ENCODE assay signal across 8 mouse cellular contexts in the genomic region with DNA sequence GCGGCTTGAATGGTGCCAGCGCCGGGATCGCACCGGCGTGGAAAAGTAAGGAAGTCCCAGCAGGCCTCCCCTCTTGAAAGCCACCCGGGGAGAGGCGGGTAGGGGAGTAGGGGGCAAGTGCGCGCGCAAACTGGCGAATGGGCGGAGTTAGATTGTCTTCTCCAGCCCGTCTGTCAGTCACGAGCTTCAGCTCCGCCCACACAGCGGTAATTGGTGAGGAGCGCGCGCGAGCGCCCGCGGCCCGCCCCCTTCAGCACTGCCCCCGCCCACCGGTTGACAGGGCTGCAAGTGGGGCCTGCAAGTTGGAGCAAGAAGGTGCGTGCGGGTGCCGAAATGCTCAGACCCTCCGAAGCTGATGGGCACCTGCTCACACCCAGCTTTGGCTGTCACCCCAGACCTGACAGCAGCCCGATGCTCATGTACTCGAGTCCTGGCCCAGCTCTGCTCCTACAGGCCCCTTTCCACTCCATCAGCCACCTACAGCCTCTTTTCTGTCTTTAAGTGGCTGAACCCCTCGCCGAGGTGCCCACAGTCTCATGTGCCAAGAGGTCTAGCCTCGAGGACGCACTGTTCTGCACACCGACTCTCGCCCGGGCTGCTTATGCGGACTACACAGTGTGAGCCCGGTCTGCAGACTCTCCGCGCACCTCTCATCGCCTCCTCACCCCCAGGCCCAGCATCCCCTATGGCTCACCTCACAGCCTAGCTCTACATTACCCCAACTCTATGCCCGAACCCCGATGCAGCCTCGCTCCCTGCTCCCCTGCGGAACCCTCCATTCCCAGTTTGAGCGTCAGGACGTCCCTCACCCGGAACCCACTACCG. TPM values are rescaled to one million over a fixed set of nuclear protein-coding genes. Genes with fewer than 3 reads are reported as not detected.
DNase-seq lines count a peak whose midpoint lies in the region; ATAC-seq and TF ChIP-seq lines count a peak whose summit lies in the region.

No protein-coding gene starts in this region.

- H3K79me2 ChIP-seq in heart, adult 2 months (replicated peaks; ENCODE audit: control insufficient read depth, insufficient read depth, low read length): no peaks in the 10 kb centered on the region

- TF ChIP-seq EP300 in heart, adult 2 months (IDR thresholded peaks at IDR 0.05; ENCODE audit: insufficient read depth, low read depth, low read length): no peak

- peak overlapping the region; percentile 96 for H3K4me2 ChIP-seq in embryonic facial prominence, embryonic 13.5 days
- peak overlapping the region; percentile 95 for H3K4me2 ChIP-seq in limb, embryonic 12.5 days
- peak overlapping the region; percentile 98 for H3K4me2 ChIP-seq in midbrain, embryonic 14.5 days (ENCODE audit: low read length)

- H3K4me3 ChIP-seq in embryonic facial prominence, embryonic 13.5 days: peak overlapping the region; percentile 92
- peak overlapping the region; percentile 90 for H3K4me3 ChIP-seq in heart, adult 2 months
- peak overlapping the region; percentile 73 for H3K4me3 ChIP-seq in kidney, adult 2 months (ENCODE audit: insufficient read depth, low read depth, low read length)
- H3K4me3 ChIP-seq in limb, embryonic 12.5 days (replicated peaks): peak overlapping the region; percentile 84
- peak overlapping the region; percentile 70 for H3K4me3 ChIP-seq in midbrain, embryonic 14.5 days (replicated peaks; ENCODE audit: low read depth, low read length)

- ATAC-seq in embryonic facial prominence, embryonic 13.5 days (ENCODE audit: insufficient number of reproducible peaks, insufficient read depth, low FRiP score, low TSS enrichment, low read depth): peak; percentile 83
- ATAC-seq in limb, embryonic 12.5 days (ENCODE audit: insufficient number of reproducible peaks, insufficient read depth, low FRiP score, low TSS enrichment, low read depth): peak; percentile 78
- peak; percentile 89 for ATAC-seq in midbrain, embryonic 14.5 days (ENCODE audit: low FRiP score, low TSS enrichment)

- H3K9ac ChIP-seq in embryonic facial prominence, embryonic 13.5 days: peak overlapping the region; percentile 88
- H3K9ac ChIP-seq in heart, adult 2 months (ENCODE audit: low read depth, low read length): peak overlapping the region; percentile 81
- H3K9ac ChIP-seq in limb, embryonic 12.5 days (replicated peaks): peak overlapping the region; percentile 88
- H3K9ac ChIP-seq in midbrain, embryonic 14.5 days (replicated peaks; ENCODE audit: low read length): peak overlapping the region; percentile 84

- no peaks in the 10 kb centered on the region for H3K9me3 ChIP-seq in embryonic facial prominence, embryonic 13.5 days
- H3K9me3 ChIP-seq in limb, embryonic 12.5 days: no peaks in the 10 kb centered on the region
- H3K9me3 ChIP-seq in midbrain, embryonic 14.5 days (ENCODE audit: control insufficient read depth, low read length): no peaks in the 10 kb centered on the region

- DNase-seq in 3T3-L1 (ENCODE audit: low read depth, low spot score): peak; percentile 92
- DNase-seq in adrenal gland, postnatal 4 days (ENCODE audit: low spot score in 2 of 2): peak; percentile 89 to 91
- peak; percentile 96 to 97 for DNase-seq in heart, adult 2 months
- DNase-seq in kidney, adult 2 months: peak; percentile 99
- DNase-seq in midbrain, embryonic 14.5 days: peak; percentile 95
- DNase-seq in spleen, adult 12 weeks (ENCODE audit: low spot score): peak; percentile 82

- peaks cover 45% of the 10 kb centered on the region for H3K4me1 ChIP-seq in embryonic facial prominence, embryonic 13.5 days
- peaks cover 4% of the 10 kb centered on the region for H3K4me1 ChIP-seq in heart, adult 2 months (ENCODE audit: control insufficient read depth, insufficient read depth, low read length)
- peaks cover 14% of the 10 kb centered on the region for H3K4me1 ChIP-seq in kidney, adult 2 months (ENCODE audit: control insufficient read depth, insufficient read depth, low read length)
- peaks cover 39% of the 10 kb centered on the region for H3K4me1 ChIP-seq in limb, embryonic 12.5 days (replicated peaks)
- peaks cover 18% of the 10 kb centered on the region for H3K4me1 ChIP-seq in midbrain, embryonic 14.5 days (ENCODE audit: control insufficient read depth, insufficient read depth, low read length)

- TF ChIP-seq POLR2A in heart, adult 2 months (IDR thresholded peaks at IDR 0.05; ENCODE audit: insufficient read depth, low read depth, low read length): peak; percentile 82
- TF ChIP-seq POLR2A in kidney, adult 2 months (IDR thresholded peaks at IDR 0.05; ENCODE audit: low read depth, low read length): peak; percentile 63

- H3K36me3 ChIP-seq in embryonic facial prominence, embryonic 13.5 days: peaks cover 4% of the 10 kb centered on the region; the same call in 1 of the 2 replicates
- H3K36me3 ChIP-seq in heart, adult 2 months (ENCODE audit: control insufficient read depth, insufficient read depth, low read length): no peaks in the 10 kb centered on the region
- no peaks in the 10 kb centered on the region for H3K36me3 ChIP-seq in kidney, adult 2 months (ENCODE audit: control insufficient read depth, insufficient read depth, low read length)
- peaks cover 1% of the 10 kb centered on the region; the same call in 1 of the 2 replicates for H3K36me3 ChIP-seq in limb, embryonic 12.5 days
- no peaks in the 10 kb centered on the region for H3K36me3 ChIP-seq in midbrain, embryonic 14.5 days (ENCODE audit: control insufficient read depth, insufficient read depth, low read length)

- no peak for TF ChIP-seq CTCF in heart, adult 2 months (IDR thresholded peaks at IDR 0.05)
- TF ChIP-seq CTCF in kidney, adult 2 months (conservative IDR thresholded peaks at IDR 0.05; ENCODE audit: insufficient read depth, insufficient read length, low read depth, low read length): no peak

- H3K27ac ChIP-seq in embryonic facial prominence, embryonic 13.5 days: peak overlapping the region; percentile 96
- peak overlapping the region; percentile 81 for H3K27ac ChIP-seq in heart, adult 2 months
- H3K27ac ChIP-seq in kidney, adult 2 months (ENCODE audit: insufficient read depth, low read depth, low read length): peak overlapping the region; percentile 89
- peak overlapping the region; percentile 92 for H3K27ac ChIP-seq in limb, embryonic 12.5 days
- peak overlapping the region; percentile 84 for H3K27ac ChIP-seq in midbrain, embryonic 14.5 days (replicated peaks; ENCODE audit: low read depth, low read length)

- intact Hi-C loops in heart, adult 2 months (cut with DNase I): loop anchor here (2.0 kb wide), 1 partner anchor 49 kb away; no protein-coding TSS in a partner anchor

- under 1% methylated on average over 53 of the region's 53 CpGs for WGBS in embryonic facial prominence, embryonic 13.5 days
- under 1% methylated on average over 53 of the region's 53 CpGs for WGBS in heart, adult 2 months
- WGBS in kidney, adult 2 months: under 1% methylated on average over 53 of the region's 53 CpGs
- WGBS in limb, embryonic 12.5 days: under 1% methylated on average over 53 of the region's 53 CpGs
- WGBS in midbrain, embryonic 14.5 days: under 1% methylated on average over 53 of the region's 53 CpGs

- no peaks in the 10 kb centered on the region for H3K27me3 ChIP-seq in embryonic facial prominence, embryonic 13.5 days
- no peaks in the 10 kb centered on the region for H3K27me3 ChIP-seq in heart, adult 2 months (ENCODE audit: control insufficient read depth, insufficient read depth, low read length)
- H3K27me3 ChIP-seq in kidney, adult 2 months (replicated peaks; ENCODE audit: control insufficient read depth, insufficient read depth, low read length): no peaks in the 10 kb centered on the region
- no peaks in the 10 kb centered on the region for H3K27me3 ChIP-seq in limb, embryonic 12.5 days
- H3K27me3 ChIP-seq in midbrain, embryonic 14.5 days (ENCODE audit: control insufficient read depth, insufficient read depth, low read length): no peaks in the 10 kb centered on the region

RNA-seq across cellular contexts. Expression of a gene that starts 0.8 kb away (rescaled TPM):
- 10 to 100 TPM; 32.5 to 37.4 TPM for total RNA-seq in adrenal gland, postnatal 4 days (2021)
- polyA plus RNA-seq in embryonic facial prominence, embryonic 13.5 days (2015; fragmentation: Nextera tagmentation; extraction: Ambion mirVana): 20.6 and 21.3 TPM in 2 replicates
- total RNA-seq in heart, adult 2 months (2021): 1 to 10 TPM; 9.0 to 9.7 TPM
- 8.5 and 9.6 TPM in 2 replicates for polyA plus RNA-seq in heart, adult 2 months (2012; rRNA removed)
- 39.2 and 40.3 TPM in 2 replicates for polyA plus RNA-seq in kidney, adult 2 months (2012; rRNA removed)
- 19.2 and 19.9 TPM in 2 replicates for polyA plus RNA-seq in limb, embryonic 12.5 days (2016; fragmentation: Nextera tagmentation; extraction: Ambion mirVana)
- polyA plus RNA-seq in midbrain, embryonic 14.5 days (2014; fragmentation: Nextera tagmentation; extraction: Ambion mirVana): 8.0 and 8.2 TPM in 2 replicates

Comparison
In these comparisons a context has a peak if more than half of its experiments do, and no peak if none do; other contexts are left out.
1. Peak in every context shown above with its lines: DNase-seq, ATAC-seq, H3K4me3 ChIP-seq and H3K27ac ChIP-seq.